In the genomic region with DNA sequence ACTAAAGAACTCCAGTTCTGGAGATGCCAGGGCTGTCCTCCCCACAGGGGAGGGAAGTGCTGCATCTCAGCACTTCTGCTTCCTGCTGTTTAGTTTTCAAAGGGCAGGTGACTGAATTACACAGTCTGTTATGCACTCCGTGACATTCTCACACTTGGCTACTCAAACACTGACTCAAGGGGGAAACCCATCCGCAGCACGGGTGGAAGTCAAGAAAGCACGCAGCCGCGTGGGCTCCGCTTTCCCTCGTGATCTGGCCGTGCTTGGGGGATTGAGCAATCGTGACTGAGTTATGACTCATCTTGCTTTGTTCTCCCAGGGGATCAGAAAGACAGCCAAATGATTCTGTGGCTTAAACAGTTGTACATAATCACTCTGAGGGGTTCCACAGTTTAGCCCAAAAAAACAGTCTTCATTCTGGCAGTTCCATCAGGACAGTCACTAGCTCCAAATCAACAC, we compare ENCODE assay signal across 9 mouse cellular contexts. TPM values are rescaled to one million over a fixed set of nuclear protein-coding genes. Genes with fewer than 3 reads are reported as not detected.
DNase-seq lines count a peak whose midpoint lies in the region; ATAC-seq lines count a peak whose summit lies in the region.
"Had no signal": no experiment of that assay in that cellular context is flagged by ENCODE, and none has a peak within 500 bp of the region (broad histone marks: within the 10 kb centered on the region; RNA-seq: fewer than 3 reads in every experiment).

No protein-coding gene starts in this region.

- no peaks in the 10 kb centered on the region for H3K27me3 ChIP-seq in forebrain, embryonic 13.5 days
- H3K27me3 ChIP-seq: limb, embryonic 15.5 days had no signal

- peaks cover 2% of the 10 kb centered on the region; the same call in 1 of the 2 replicates for H3K4me1 ChIP-seq in forebrain, embryonic 13.5 days

- H3K9me3 ChIP-seq in forebrain, embryonic 13.5 days (replicated peaks): no peaks in the 10 kb centered on the region
- H3K9me3 ChIP-seq: limb, embryonic 15.5 days had no signal

- 77% methylated on average over 10 of the region's 10 CpGs for WGBS in forebrain, embryonic 13.5 days

- no peak overlapping the region for H3K27ac ChIP-seq in forebrain, embryonic 13.5 days
- H3K27ac ChIP-seq: limb, embryonic 15.5 days had no signal

- no peak overlapping the region for H3K4me3 ChIP-seq in forebrain, embryonic 13.5 days
- H3K4me3 ChIP-seq: limb, embryonic 15.5 days had no signal

- H3K9ac ChIP-seq in forebrain, embryonic 13.5 days: no peak overlapping the region
- H3K9ac ChIP-seq: limb, embryonic 15.5 days had no signal

- ATAC-seq in forebrain, embryonic 13.5 days: no peak

- H3K4me2 ChIP-seq in forebrain, embryonic 13.5 days: no peak overlapping the region
- H3K4me2 ChIP-seq: limb, embryonic 15.5 days had no signal

- H3K36me3 ChIP-seq in forebrain, embryonic 13.5 days (ENCODE audit: poor library complexity, severe bottlenecking): no peaks in the 10 kb centered on the region

- peak; percentile 60 to 71 for DNase-seq in right cerebral cortex, adult 2 months (ENCODE audit: low spot score in 2 of 2)
- no peak for DNase-seq in right cerebral cortex, postnatal 14 days
- peak; percentile 62 for DNase-seq in adrenal gland, postnatal 25 days
- DNase-seq in gastrocnemius, postnatal 25 days: peak; percentile 61
- DNase-seq in layer of hippocampus, adult 8-10 months (ENCODE audit: low spot score in 2 of 2): peak; percentile 35 to 50
- peak; percentile 52 to 72 for DNase-seq in monocyte, adult 2 months (ENCODE audit: low read depth in 1 of 2, low spot score in 2 of 2)
- DNase-seq in testis, postnatal 10 days (ENCODE audit: low spot score): no peak

RNA-seq across cellular contexts. Expression of gene Ppp4r2, which starts 32.9 kb away (rescaled TPM):
- 71.3 and 86.9 TPM in 2 replicates for total RNA-seq in adrenal gland, postnatal 25 days (2021)
- 10 to 100 TPM; 38.7 to 47.7 TPM for total RNA-seq in gastrocnemius, postnatal 25 days (2021)
- 10 to 100 TPM; 69.0 to 88.8 (median 78.9) TPM for total RNA-seq in layer of hippocampus, adult 8-10 months (2022)
- polyA plus RNA-seq in forebrain, embryonic 13.5 days (2015; fragmentation: Nextera tagmentation; extraction: Ambion mirVana): 26.9 and 27.4 TPM in 2 replicates

Comparison
In these comparisons a context has a peak if more than half of its experiments do, and no peak if none do; other contexts are left out.
1. DNase-seq: peak in right cerebral cortex, adult 2 months (2 of 2), adrenal gland, postnatal 25 days (single experiment), gastrocnemius, postnatal 25 days (single experiment), layer of hippocampus, adult 8-10 months (2 of 2) and monocyte, adult 2 months (2 of 2); none in right cerebral cortex, postnatal 14 days (single experiment) and testis, postnatal 10 days (single experiment).